Mouse (Mus musculus) neural tube, postnatal 0 days (tissue): ENCODE measurements around the gene Zbtb18. TPM values are rescaled to one million over a fixed set of nuclear protein-coding genes. Genes with fewer than 3 reads are reported as not detected.

Experiments
- polyA plus RNA-seq: library from polyadenylated mRNA; unstranded; fragments of >200 nt; fragmentation: Nextera tagmentation; extraction: Ambion mirVana; gene quantifications from 2 replicates; pipeline ENCODE4 v1.2.1, GENCODE M21; 2015

Zbtb18 gene
- 6.8 and 7.0 TPM in 2 replicates for polyA plus RNA-seq

DNA sequence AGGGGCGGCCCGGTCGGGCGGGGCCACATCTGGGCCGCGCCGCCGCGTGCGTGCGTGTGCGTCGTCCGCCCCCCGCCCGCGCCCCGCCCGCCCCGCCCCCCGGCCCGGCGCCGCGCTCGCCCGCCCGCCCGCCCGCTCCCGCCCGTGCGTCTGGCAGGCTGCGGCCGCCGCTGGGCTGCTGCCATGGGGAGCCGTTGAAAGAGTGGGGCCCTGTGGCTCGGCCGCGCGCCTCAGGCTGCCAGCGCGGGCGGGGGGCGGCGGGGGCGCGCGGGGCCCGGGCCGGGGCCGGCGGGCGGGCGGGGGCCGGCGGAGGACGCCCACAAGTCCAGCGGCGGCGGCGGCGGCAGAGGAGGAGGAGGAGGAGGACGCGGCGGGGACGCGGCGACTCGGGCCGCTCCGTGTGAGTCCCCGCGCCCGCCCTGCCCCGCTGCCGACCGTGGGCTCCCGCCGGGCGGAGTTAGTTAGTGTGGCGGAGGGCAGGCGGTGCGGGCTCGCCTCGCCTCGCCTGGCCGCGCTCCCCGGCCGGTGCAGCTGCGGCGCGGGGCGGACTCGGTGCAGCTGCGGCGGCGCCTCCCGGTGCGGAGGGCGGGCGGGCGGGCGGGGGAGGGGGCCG is at the start of gene Zbtb18:
Gene Zbtb18 (plus strand): TSS at position 156 of the 613 bp plus-strand sequence.

Other genes starting within 250 kb of the Zbtb18 start
- 10.0 and 13.4 TPM in 2 replicates for gene Akt3, start 184.1 kb upstream of the Zbtb18 start, polyA plus RNA-seq